Mouse (Mus musculus) E14TG2a.4 (cell line): ENCODE data around the gene Capns1.
"Not testable (repeated sequence)": the region's sequence is repeated elsewhere in the genome, so short reads cannot be mapped to it uniquely, and the experiment has no call there.

Source experiments
- H3K27me3 ChIP-seq: 2 replicates; pipeline ENCODE4 v1.6.1; 2014; ENCODE audit warnings: low read length, control low read depth; ENCODE audit not compliant: insufficient read depth
- H3K36me3 ChIP-seq: 2 replicates; pipeline ENCODE4 v1.6.1; 2014; ENCODE audit warnings: low read length, control low read depth; ENCODE audit not compliant: insufficient read depth
- H3K4me1 ChIP-seq: replicated peaks from 2 replicates; pipeline ENCODE4 v1.6.1; 2014; ENCODE audit warnings: low read depth, low read length, control low read depth
- H3K4me3 ChIP-seq: replicated peaks from 2 replicates; pipeline ENCODE4 v1.5.1; 2014; ENCODE audit warnings: mild to moderate bottlenecking, low read length
- H3K9me3 ChIP-seq: 2 replicates; pipeline ENCODE4 v1.6.1; 2014; ENCODE audit warnings: low read length, control low read depth
- CTCF ChIP-seq: conservative IDR thresholded peaks from 2 replicates; pipeline ENCODE4 v1.5.1; 2014; ENCODE audit warnings: low read length
- NANOG ChIP-seq: IDR thresholded peaks from 2 replicates; pipeline ENCODE4 v1.6.1; 2014; ENCODE audit warnings: borderline replicate concordance, low read length, mixed read lengths
- POU5F1 ChIP-seq: IDR thresholded peaks from 2 replicates; pipeline ENCODE4 v1.6.1; 2014; ENCODE audit warnings: low read length, borderline replicate concordance

The Capns1 gene

GRCm38 (mm10) chr7:30213881-30214280 is 15.3 kb upstream of the Capns1 start:
- Histone ChIP-seq H3K4me1 (peaks cover 22% of the 10 kb centered on the region), H3K4me3 (no peak overlapping the region), H3K9me3 (peaks cover 40% of the 10 kb centered on the region), H3K36me3 (peaks cover 5% of the 10 kb centered on the region; the same call in 1 of the 2 replicates), H3K27me3 (no peaks in the 10 kb centered on the region)
- no peak for TF ChIP-seq NANOG
- no peak for TF ChIP-seq CTCF
- no peak for TF ChIP-seq POU5F1

GRCm38 (mm10) chr7:30211025-30211424 is 12.4 kb upstream of the Capns1 start:
- H3K9me3 ChIP-seq, result peaks cover 40% of the 10 kb centered on the region
- no peak overlapping the region for H3K4me3 ChIP-seq
- H3K36me3 ChIP-seq, result peaks cover 5% of the 10 kb centered on the region; the same call in 1 of the 2 replicates
- H3K4me1 ChIP-seq, result peaks cover 12% of the 10 kb centered on the region
- TF ChIP-seq CTCF, result no peak
- TF ChIP-seq POU5F1, result no peak
- TF ChIP-seq NANOG, result no peak
- no peaks in the 10 kb centered on the region for H3K27me3 ChIP-seq

- not testable (repeated sequence) for H3K36me3 ChIP-seq, H3K27me3 ChIP-seq, H3K9me3 ChIP-seq, H3K4me3 ChIP-seq
- H3K4me1 ChIP-seq, result peaks cover 43% of the 10 kb centered on the region
These were observed 7.8 kb upstream of the Capns1 start for GRCm38 (mm10) chr7:30206364-30206763.

GRCm38 (mm10) chr7:30205383-30205782 is 6.8 kb upstream of the Capns1 start:
- Histone ChIP-seq H3K36me3 (no peaks in the 10 kb centered on the region), H3K9me3 (no peaks in the 10 kb centered on the region), H3K4me3 (no peak overlapping the region), H3K27me3 (no peaks in the 10 kb centered on the region), H3K4me1 (peaks cover 46% of the 10 kb centered on the region)
- TF ChIP-seq CTCF, result peak; percentile 81
- TF ChIP-seq NANOG, result no peak
- no peak for TF ChIP-seq POU5F1

GRCm38 (mm10) chr7:30204380-30204779 is 5.8 kb upstream of the Capns1 start:
- TF ChIP-seq NANOG (no peak), CTCF (0 out of 2 replicates have a peak, but pooled peaks have one; percentile 4)
- Histone ChIP-seq H3K36me3 (no peaks in the 10 kb centered on the region), H3K4me1 (peaks cover 53% of the 10 kb centered on the region), H3K27me3 (no peaks in the 10 kb centered on the region), H3K9me3 (no peaks in the 10 kb centered on the region), H3K4me3 (peak overlapping the region; percentile 0; the same call in 1 of the 2 replicates)

- no peak for TF ChIP-seq NANOG
- no peak for TF ChIP-seq POU5F1
- no peak for TF ChIP-seq CTCF
- Histone ChIP-seq H3K4me3 (no peak overlapping the region), H3K4me1 (peaks cover 64% of the 10 kb centered on the region), H3K36me3 (no peaks in the 10 kb centered on the region), H3K9me3 (no peaks in the 10 kb centered on the region), H3K27me3 (no peaks in the 10 kb centered on the region)
These were observed 4.5 kb upstream of the Capns1 start for GRCm38 (mm10) chr7:30202895-30203690.

- not testable (repeated sequence) for H3K9me3 ChIP-seq, H3K27me3 ChIP-seq, H3K36me3 ChIP-seq, H3K4me3 ChIP-seq
- H3K4me1 ChIP-seq, result peaks cover 84% of the 10 kb centered on the region
These were observed 2.0 kb upstream of the Capns1 start for GRCm38 (mm10) chr7:30200661-30201060.

GRCm38 (mm10) chr7:30200200-30200599 is 1.6 kb upstream of the Capns1 start:
- Histone ChIP-seq H3K27me3 (no peaks in the 10 kb centered on the region), H3K36me3 (peaks cover 10% of the 10 kb centered on the region), H3K4me1 (peaks cover 89% of the 10 kb centered on the region), H3K4me3 (peak overlapping the region; percentile 50), H3K9me3 (no peaks in the 10 kb centered on the region)
- TF ChIP-seq NANOG (no peak), CTCF (no peak), POU5F1 (no peak)

GRCm38 (mm10) chr7:30199498-30200139 is 1.0 kb upstream of the Capns1 start:
- Histone ChIP-seq H3K4me1 (peaks cover 87% of the 10 kb centered on the region), H3K36me3 (peaks cover 10% of the 10 kb centered on the region), H3K27me3 (no peaks in the 10 kb centered on the region), H3K4me3 (peak overlapping the region; percentile 50), H3K9me3 (no peaks in the 10 kb centered on the region)
- TF ChIP-seq POU5F1 (no peak), NANOG (no peak), CTCF (no peak; the same call in 1 of the 2 replicates)
